Mouse (Mus musculus) forebrain, postnatal 0 days (tissue): ENCODE measurements at regions not wholly inside any gene's neighbourhood (a gene's known extent, or its start where the extent isn't known, plus 50 kb on each side); places are given as distances from the start of the nearest gene placed in this dataset.
A peak's percentile ranks its signal among the peaks of the same experiment; 100 is the strongest.

Experiments used
- ATAC-seq: fragments of 200-750 bp; cut with Nextera tagmentation; 2 replicates; pipeline ENCODE4 v1.8.0; 2017; ENCODE audit warnings: mild to moderate bottlenecking, moderate library complexity
- DNase-seq: peaks from one replicate; pipeline ENCODE4 v3.0.0-alpha.2; 2015
- H3K27ac ChIP-seq: fragments of 300-500 bp; sonication (generic); 2 replicates; pipeline ENCODE4 v1.5.1; 2014; ENCODE audit warnings: low read depth, mild to moderate bottlenecking, antibody characterized with exemption, low read length, moderate library complexity, mixed read lengths
- H3K27me3 ChIP-seq: fragments of 300-500 bp; sonication (generic); 2 replicates; pipeline ENCODE4 v1.6.1; 2014; ENCODE audit warnings: mild to moderate bottlenecking, low read length, mixed read lengths; ENCODE audit not compliant: insufficient read depth
- H3K36me3 ChIP-seq: fragments of 300-500 bp; sonication (generic); 2 replicates; pipeline ENCODE4 v1.6.1; 2014; ENCODE audit warnings: mild to moderate bottlenecking, moderate library complexity; ENCODE audit not compliant: insufficient read depth
- H3K4me1 ChIP-seq: fragments of 300-500 bp; sonication (generic); 2 replicates; pipeline ENCODE4 v1.6.1; 2014; ENCODE audit warnings: antibody characterized with exemption; ENCODE audit not compliant: insufficient read depth
- H3K4me2 ChIP-seq: fragments of 300-500 bp; sonication (generic); 2 replicates; pipeline ENCODE4 v1.6.1; 2014; ENCODE audit warnings: low read depth, mild to moderate bottlenecking, moderate library complexity
- H3K4me3 ChIP-seq: fragments of 300-500 bp; sonication (generic); 2 replicates; pipeline ENCODE4 v1.5.1; 2014; ENCODE audit warnings: low read depth, low read length, mixed read lengths
- H3K9ac ChIP-seq: fragments of 300-500 bp; sonication (generic); 2 replicates; pipeline ENCODE4 v1.6.1; 2014; ENCODE audit warnings: mild to moderate bottlenecking
- H3K9me3 ChIP-seq: fragments of 300-500 bp; sonication (generic); 2 replicates; pipeline ENCODE4 v1.6.1; 2016; ENCODE audit warnings: low read length
- CTCF ChIP-seq: sonication (generic); IDR thresholded peaks from 2 replicates; pipeline ENCODE4 v1.5.1; 2016; ENCODE audit warnings: antibody characterized with exemption, control low read depth, low read depth
- WGBS: fragments of 180-500 bp; shearing (Covaris S2); extraction: QIAGEN DNeasy Blood & Tissue Kit; methylation state at CpG from one replicate; pipeline ENCODE4 v1.1.7; 2014; 5-methylcytosine and 5-hydroxymethylcytosine counted together

- no peak for TF ChIP-seq CTCF
- Histone ChIP-seq H3K9ac (no peak overlapping the region), H3K4me1 (peaks cover 5% of the 10 kb centered on the region; the same call in 1 of the 2 replicates), H3K36me3 (no peaks in the 10 kb centered on the region), H3K4me3 (no peak overlapping the region), H3K27ac (no peak overlapping the region), H3K4me2 (no peak overlapping the region), H3K9me3 (no peaks in the 10 kb centered on the region), H3K27me3 (no peaks in the 10 kb centered on the region)
- DNase-seq (no peak), ATAC-seq (no peak)
- WGBS = 81% methylated on average over 5 of the region's 5 CpGs
Measured at GRCm38 (mm10) chr6:135449228-135449627, 86.9 kb downstream of the Emp1 start.

- H3K27me3 ChIP-seq = no peaks in the 10 kb centered on the region
- ATAC-seq (no peak), DNase-seq (no peak)
- TF ChIP-seq CTCF = no peak
- no peak overlapping the region for H3K9ac ChIP-seq
- no peaks in the 10 kb centered on the region for H3K4me1 ChIP-seq
- 86% methylated on average over 7 of the region's 7 CpGs for WGBS
- no peak overlapping the region for H3K27ac ChIP-seq
- no peaks in the 10 kb centered on the region for H3K36me3 ChIP-seq
- no peak overlapping the region for H3K4me3 ChIP-seq
- no peaks in the 10 kb centered on the region for H3K9me3 ChIP-seq
- no peak overlapping the region for H3K4me2 ChIP-seq
Measured at GRCm38 (mm10) chr6:135450573-135450972, 88.2 kb downstream of the Emp1 start.

- DNase-seq (peak; percentile 11), ATAC-seq (no peak)
- Histone ChIP-seq H3K4me2 (no peak overlapping the region), H3K27me3 (no peaks in the 10 kb centered on the region), H3K9ac (no peak overlapping the region), H3K9me3 (no peaks in the 10 kb centered on the region), H3K36me3 (no peaks in the 10 kb centered on the region), H3K4me3 (no peak overlapping the region), H3K4me1 (no peaks in the 10 kb centered on the region), H3K27ac (no peak overlapping the region)
- no peak for TF ChIP-seq CTCF
- WGBS = 85% methylated on average over 8 of the region's 8 CpGs
Measured at GRCm38 (mm10) chr6:135451165-135451797, 88.9 kb downstream of the Emp1 start.

- WGBS = 91% methylated on average over 3 of the region's 3 CpGs
- Histone ChIP-seq H3K27ac (no peak overlapping the region), H3K4me2 (no peak overlapping the region), H3K4me1 (no peaks in the 10 kb centered on the region), H3K27me3 (no peaks in the 10 kb centered on the region), H3K4me3 (no peak overlapping the region), H3K9ac (no peak overlapping the region), H3K9me3 (no peaks in the 10 kb centered on the region), H3K36me3 (no peaks in the 10 kb centered on the region)
- DNase-seq (no peak), ATAC-seq (no peak)
- no peak for TF ChIP-seq CTCF
Measured at GRCm38 (mm10) chr6:135453041-135453440, 90.7 kb downstream of the Emp1 start.

- no peak overlapping the region for H3K4me2 ChIP-seq
- no peak for ATAC-seq
- DNase-seq = no peak
- H3K4me1 ChIP-seq = no peaks in the 10 kb centered on the region
- no peak overlapping the region for H3K27ac ChIP-seq
- TF ChIP-seq CTCF = no peak
- H3K36me3 ChIP-seq = no peaks in the 10 kb centered on the region
- H3K4me3 ChIP-seq = no peak overlapping the region
- 48% methylated on average over 6 of the region's 6 CpGs for WGBS
- no peaks in the 10 kb centered on the region for H3K27me3 ChIP-seq
- H3K9me3 ChIP-seq = no peaks in the 10 kb centered on the region
- H3K9ac ChIP-seq = no peak overlapping the region
Measured at GRCm38 (mm10) chr6:135472495-135472894, 110.2 kb downstream of the Emp1 start.

GRCm38 (mm10) chr6:135473146-135473545, 110.8 kb downstream of the Emp1 start:
- H3K9ac ChIP-seq = no peak overlapping the region
- TF ChIP-seq CTCF = no peak
- no peak overlapping the region for H3K4me2 ChIP-seq
- no peaks in the 10 kb centered on the region for H3K27me3 ChIP-seq
- 91% methylated on average over 4 of the region's 4 CpGs for WGBS
- no peaks in the 10 kb centered on the region for H3K36me3 ChIP-seq
- no peaks in the 10 kb centered on the region for H3K9me3 ChIP-seq
- ATAC-seq (no peak), DNase-seq (no peak)
- H3K4me1 ChIP-seq = no peaks in the 10 kb centered on the region
- no peak overlapping the region for H3K4me3 ChIP-seq
- no peak overlapping the region for H3K27ac ChIP-seq

GRCm38 (mm10) chr6:135488795-135489194, 126.5 kb downstream of the Emp1 start:
- no peaks in the 10 kb centered on the region for H3K4me1 ChIP-seq
- 58% methylated on average over 2 of the region's 2 CpGs for WGBS
- TF ChIP-seq CTCF = no peak

More at GRCm38 (mm10) chr6:135488795-135489194, 126.5 kb downstream of the Emp1 start:
- DNase-seq (no peak), ATAC-seq (no peak)
- Histone ChIP-seq H3K4me3 (no peak overlapping the region), H3K4me2 (no peak overlapping the region), H3K9me3 (no peaks in the 10 kb centered on the region), H3K27ac (no peak overlapping the region), H3K9ac (no peak overlapping the region), H3K36me3 (no peaks in the 10 kb centered on the region), H3K27me3 (no peaks in the 10 kb centered on the region)
